Mouse (Mus musculus) CD4-positive helper T cell, adult 2 months (primary cell): ENCODE data around the gene Clba1.

Experiments used
- DNase-seq: peaks from one replicate; pipeline ENCODE4 v3.0.0-alpha.2; 2012; ENCODE audit warnings: low read depth, missing footprints, low spot score

Clba1 gene

GRCm38 (mm10) chr12:112849235-112850022 is 40.7 kb downstream of the Clba1 start:
- peak; percentile 71 for DNase-seq

DNA sequence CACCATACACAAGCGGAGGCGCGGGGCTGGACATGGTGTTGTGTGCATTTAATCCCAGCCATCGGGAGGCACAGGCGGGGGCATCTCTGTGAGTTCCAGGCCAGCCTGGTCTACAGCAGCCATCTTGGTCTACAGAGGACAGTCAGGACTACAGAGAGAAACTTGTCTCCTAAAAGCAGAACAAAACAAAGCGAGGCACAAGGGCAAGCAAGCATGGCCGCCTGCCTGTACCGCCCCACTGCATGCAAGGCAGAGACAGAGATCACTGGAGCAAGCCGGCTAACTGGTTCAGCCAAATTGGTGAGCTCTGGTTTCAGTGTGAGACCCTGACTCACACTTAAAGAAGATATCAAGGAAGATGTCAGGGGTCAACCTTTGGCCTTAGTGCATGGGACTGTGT is 41.6 kb downstream of the Clba1 start:
- no peak for DNase-seq

- DNase-seq, result no peak
Measured at GRCm38 (mm10) chr12:112851116-112851515, 42.4 kb downstream of the Clba1 start.

DNA sequence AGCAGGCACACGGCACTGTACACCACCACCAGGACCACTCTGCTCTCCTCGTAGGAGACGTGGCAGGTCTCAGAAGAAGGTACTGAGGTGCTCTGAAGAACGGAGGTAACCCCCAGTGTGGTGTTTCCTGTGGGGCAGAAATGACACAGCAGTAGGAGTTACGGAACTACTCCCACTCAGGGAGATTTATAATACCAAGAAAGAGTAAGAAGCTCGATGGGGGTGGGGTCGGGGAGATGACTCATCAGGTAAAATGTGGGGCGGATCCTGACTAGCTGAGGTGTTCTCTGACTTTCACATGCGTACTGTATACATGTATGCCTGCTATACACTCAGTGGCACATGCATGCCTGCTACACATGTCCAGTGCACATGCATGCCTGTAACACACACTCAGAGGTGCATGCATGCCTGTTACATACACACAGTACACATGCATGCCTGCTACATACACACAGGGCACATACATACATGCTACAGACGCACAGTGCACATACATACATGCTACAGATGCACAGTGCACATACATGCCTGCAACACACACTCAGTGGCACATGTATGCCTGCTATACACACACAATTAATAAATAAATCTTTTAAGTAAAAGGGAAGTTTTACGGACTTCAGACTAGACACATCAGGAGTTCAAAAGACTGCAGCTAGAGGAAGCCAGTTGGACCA is 44.5 kb downstream of the Clba1 start:
- DNase-seq, result peak; percentile 80

- DNase-seq, result peak; percentile 93
Measured at GRCm38 (mm10) chr12:112854610-112855333, 46.0 kb downstream of the Clba1 start.

DNA sequence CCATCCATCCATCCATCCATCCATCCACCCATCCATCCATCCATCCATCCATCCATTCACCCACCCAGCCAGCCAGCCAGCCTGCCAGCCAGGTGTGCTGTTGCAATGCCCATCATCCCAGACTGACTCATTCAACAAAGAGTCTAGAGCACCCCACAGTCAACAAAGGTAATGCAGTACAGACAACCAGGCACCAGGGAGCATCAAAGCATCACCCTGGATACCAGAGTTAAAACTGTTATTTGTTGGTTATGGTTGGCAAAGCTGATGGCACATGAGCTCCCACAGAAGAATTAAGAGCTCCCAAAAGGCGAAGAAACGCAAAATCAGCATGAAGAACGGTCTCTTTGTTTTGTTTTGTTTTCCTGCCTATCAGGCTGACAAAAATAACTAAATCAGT is 47.6 kb downstream of the Clba1 start:
- DNase-seq, result peak; percentile 71

DNA sequence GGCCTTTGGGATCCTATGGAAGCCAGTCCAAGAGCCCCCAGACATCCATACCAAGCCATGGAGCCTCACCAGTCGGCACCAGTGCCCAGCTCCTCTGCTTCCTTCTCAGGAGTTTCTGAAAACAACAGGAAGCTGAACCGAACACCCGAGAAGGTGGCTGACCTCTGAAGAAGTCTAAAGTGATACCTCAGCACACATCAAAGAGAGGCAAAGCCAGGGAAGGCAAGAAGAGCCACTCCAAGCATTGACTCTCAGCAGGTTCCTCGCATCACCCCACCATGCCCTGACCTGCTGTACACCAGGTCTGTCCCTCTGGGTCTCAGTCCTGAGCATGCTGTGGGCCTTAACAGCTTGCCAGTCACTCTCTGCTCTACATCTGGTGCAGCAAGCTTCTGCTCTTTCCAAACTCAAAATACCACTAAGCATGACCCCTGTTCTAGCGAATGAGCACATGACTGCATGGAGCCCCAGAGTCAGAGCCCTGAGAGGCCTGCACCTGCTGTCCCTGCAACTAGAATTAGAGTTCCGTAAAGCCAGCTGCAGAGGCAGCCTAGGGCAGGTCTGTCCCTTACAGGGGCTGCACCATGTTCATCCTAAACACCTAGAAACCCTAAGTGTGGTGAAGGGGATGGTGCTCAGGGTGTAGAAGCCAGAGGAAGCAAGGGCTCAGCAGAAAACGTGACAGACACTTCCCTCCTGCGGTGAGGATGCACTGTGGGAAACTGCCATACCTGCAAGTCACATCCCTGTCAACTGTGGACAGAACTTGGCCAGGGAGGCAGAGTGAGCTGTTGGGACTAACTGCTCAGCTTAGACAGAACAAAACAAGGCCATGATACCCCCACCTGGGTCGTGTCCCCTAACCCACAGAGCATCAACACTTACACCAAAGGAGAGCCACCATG is 48.5 kb downstream of the Clba1 start:
- DNase-seq, result peak; percentile 56

DNA sequence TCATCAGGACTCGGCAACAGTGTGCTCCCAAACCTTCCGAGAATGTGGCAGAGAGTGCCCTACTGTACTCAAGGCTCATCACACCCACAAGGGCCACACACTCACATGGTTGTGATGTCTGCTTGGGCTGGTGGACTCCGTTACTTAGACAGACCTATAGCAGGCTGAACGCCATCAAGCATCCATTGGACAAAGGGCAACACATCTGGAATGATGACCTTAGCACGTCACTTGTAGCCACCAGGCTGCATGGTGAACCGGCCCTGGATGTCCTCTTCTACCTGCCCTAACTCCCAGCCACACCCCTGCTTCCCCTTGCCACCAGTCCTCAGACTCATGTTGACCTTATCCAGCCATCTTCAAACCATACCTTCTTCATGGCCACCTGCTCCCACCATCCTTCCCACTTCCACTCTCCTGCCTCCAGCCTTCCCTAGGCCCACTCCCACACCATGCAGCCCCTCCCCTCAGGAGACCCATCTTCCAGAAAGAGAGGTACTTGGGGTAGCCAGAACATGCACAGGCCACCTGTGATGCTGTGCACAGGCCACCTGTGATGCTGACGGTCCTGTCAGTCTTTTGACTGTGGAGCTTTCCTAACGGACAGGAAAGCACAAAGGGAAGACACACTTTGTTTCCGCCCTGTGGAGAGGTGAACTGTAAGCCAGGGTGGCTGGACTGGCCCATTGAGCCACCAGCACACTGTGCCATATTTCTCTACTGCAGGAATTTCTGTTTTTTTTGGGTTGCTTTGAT is 50.0 kb downstream of the Clba1 start:
- DNase-seq, result peak; percentile 23

- peak; percentile 89 for DNase-seq
Measured at GRCm38 (mm10) chr12:112859930-112860329, 51.2 kb downstream of the Clba1 start.

DNA sequence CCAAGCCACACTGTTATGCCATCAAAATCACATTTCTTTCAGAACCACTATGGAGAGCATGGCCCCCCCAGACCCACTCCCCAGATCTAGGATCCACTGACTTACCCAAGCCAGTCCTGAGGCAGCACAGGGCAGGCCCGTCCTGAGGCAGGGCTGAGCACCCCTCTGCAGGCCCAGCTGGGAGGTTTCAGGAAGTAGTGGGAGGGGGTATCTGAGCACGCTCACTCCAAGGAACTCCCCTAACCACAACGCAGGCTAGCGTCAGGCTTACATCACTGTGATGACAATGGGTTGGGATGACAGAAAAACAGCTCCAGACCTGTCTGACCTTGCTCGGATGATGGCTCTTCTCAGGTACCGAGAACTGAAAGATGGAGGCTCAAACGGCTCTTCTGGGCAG is 52.0 kb downstream of the Clba1 start:
- peak; percentile 95 for DNase-seq

DNA sequence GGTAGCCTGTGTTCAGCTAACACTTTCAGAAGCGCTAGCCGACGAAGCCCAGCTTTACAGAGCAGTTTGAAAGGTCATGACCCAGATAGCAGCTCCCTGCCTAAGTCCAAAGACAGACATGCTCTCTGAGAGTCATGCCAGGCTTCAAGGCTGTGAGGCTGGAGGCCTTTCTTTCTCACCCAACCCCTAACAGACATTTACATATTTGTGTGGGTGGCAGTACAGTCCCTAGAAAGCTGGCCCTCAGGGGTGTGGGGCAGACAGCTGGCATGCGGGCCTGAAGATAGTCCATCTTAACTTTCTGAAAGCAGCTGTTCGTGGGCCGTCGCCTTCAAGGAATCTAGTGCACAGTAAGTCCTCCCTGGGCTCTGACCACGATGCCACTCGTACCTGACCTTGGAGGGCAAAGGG is 53.2 kb downstream of the Clba1 start:
- DNase-seq, result peak; percentile 60

DNA sequence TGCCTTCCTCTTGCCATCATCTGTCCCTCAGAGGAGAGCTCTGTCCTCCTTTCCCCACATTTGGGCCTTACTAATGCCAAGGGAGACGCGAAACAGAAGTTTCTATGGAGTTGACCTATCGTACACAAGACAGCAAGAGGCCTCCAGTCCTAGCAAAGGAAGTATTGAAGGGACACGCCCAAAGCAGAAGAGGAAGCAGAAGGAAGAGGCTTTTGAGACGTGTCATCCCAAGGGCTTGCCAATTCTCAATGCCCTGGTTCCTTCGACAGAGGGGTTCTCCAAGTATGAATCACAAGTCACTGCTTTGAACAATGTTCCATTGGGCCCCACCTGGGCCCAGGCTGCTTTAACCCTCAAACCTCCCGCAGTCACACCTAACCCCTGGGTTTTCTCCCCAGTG is 56.1 kb downstream of the Clba1 start:
- DNase-seq, result no peak
